Mouse (Mus musculus) CH12.LX (cell line): ENCODE data around the gene Gm8206.
"Not testable (repeated sequence)": the region's sequence is repeated elsewhere in the genome, so short reads cannot be mapped to it uniquely, and the experiment has no call there.

Experiments used
- CTCF ChIP-seq, 2 experiments: IDR thresholded peaks in 1 of 2; conservative IDR thresholded peaks in 1 of 2; 2 replicates each; pipeline ENCODE4 v1.5.1; 2011 to 2012; ENCODE audit warnings: low read depth in 2 of 2, low read length in 2 of 2, improper control_type of control experiment in 1 of 2, inconsistent platforms in 1 of 2, mild to moderate bottlenecking in 1 of 2, moderate library complexity in 1 of 2
- EP300 ChIP-seq: IDR thresholded peaks from 2 replicates; pipeline ENCODE4 v1.6.1; 2011; ENCODE audit warnings: low read length, improper control_type of control experiment
- GABPA ChIP-seq: IDR thresholded peaks from 2 replicates; pipeline ENCODE4 v1.6.1; 2012; ENCODE audit warnings: low read depth, low read length, improper control_type of control experiment, inconsistent platforms; ENCODE audit not compliant: insufficient replicate concordance
- HCFC1 ChIP-seq: IDR thresholded peaks from 2 replicates; pipeline ENCODE4 v1.6.1; 2012; ENCODE audit warnings: low read depth, mild to moderate bottlenecking, inconsistent platforms, low read length, improper control_type of control experiment
- MAX ChIP-seq: IDR thresholded peaks from 2 replicates; pipeline ENCODE4 v1.6.1; 2011; ENCODE audit warnings: low read length, improper control_type of control experiment
- MAZ ChIP-seq: IDR thresholded peaks from 2 replicates; pipeline ENCODE4 v1.6.1; 2012; ENCODE audit warnings: low read depth, mild to moderate bottlenecking, inconsistent platforms, low read length, improper control_type of control experiment, moderate library complexity
- POLR2A ChIP-seq: IDR thresholded peaks from 2 replicates; pipeline ENCODE4 v1.6.1; 2011; ENCODE audit warnings: low read depth, mild to moderate bottlenecking, improper control_type of control experiment, low read length
- TCF12 ChIP-seq: IDR thresholded peaks from 2 replicates; pipeline ENCODE4 v1.6.1; 2014; ENCODE audit warnings: low read depth, mild to moderate bottlenecking, inconsistent platforms, low read length, improper control_type of control experiment
- ZC3H11A ChIP-seq: IDR thresholded peaks from 2 replicates; pipeline ENCODE4 v1.6.1; 2012; ENCODE audit warnings: low read depth, mild to moderate bottlenecking, inconsistent platforms, low read length, improper control_type of control experiment
- ZMIZ1 ChIP-seq: IDR thresholded peaks from 2 replicates; pipeline ENCODE4 v1.6.1; 2012; ENCODE audit warnings: low read depth, mild to moderate bottlenecking, inconsistent platforms, low read length, improper control_type of control experiment
- ZNF384 ChIP-seq: IDR thresholded peaks from 2 replicates; pipeline ENCODE4 v1.6.1; 2012; ENCODE audit warnings: low read depth, low read length, improper control_type of control experiment, inconsistent platforms

DNA sequence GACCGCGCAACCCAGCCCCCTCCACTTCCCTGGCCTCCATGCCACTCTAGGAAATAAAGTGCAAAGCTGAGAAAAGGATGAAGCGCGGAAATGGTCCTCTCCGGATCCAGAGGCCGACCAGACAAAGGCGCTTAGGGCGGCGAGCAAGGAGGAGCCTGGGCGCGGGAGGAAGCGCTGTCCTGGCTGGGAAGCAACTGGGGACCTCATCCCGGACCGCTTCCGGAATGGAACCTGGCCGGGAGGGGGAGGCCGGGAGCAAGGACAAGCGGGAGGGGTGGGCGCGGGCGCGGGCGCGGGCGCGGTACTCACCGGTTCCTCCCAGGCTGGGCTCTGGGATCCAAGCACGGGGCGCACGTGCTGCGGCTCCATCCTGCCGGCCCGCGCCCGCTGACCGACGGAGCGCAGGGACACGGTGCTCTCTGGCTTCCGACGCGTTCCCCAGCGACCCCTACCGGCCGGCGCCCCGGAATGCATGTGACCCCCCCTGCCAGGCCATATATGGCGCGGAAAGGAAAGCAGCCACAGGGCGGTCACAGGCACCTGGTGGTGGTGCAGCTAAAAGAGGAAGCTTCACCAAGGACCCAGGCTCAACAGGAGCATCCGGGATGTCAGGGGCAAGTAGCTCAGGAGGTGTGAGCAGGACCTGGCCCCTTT, 14.7 kb upstream of the Gm8206 start, which contains the start of gene Gm3468:
- not testable (repeated sequence) for TF ChIP-seq TCF12; CTCF (conservative IDR thresholded peaks at IDR 0.05 in 1 of 2, IDR thresholded peaks at IDR 0.05 in 1 of 2; ENCODE audit: low read depth in 2 of 2, low read length in 2 of 2); GABPA; HCFC1; ZC3H11A; MAZ; MAX; POLR2A; ZNF384; ZMIZ1; EP300
